Mouse (Mus musculus): ENCODE results near the gene Asb13. TPM values are rescaled to one million over a fixed set of nuclear protein-coding genes. Genes with fewer than 3 reads are reported as not detected.

Gene Asb13
- total RNA-seq, 2 experiments from 2014 or later = 44.3 to 54.3 TPM

GRCm38 (mm10) chr13:3635076-3635475, 1.2 kb downstream of the Asb13 start:
- TF ChIP-seq CTCF (IDR thresholded peaks at IDR 0.05) = no peak
- no peak overlapping the region for H3K4me3 ChIP-seq
- intact Hi-C loops (cut with DNase I) = no loop called here
- no peak overlapping the region for H3K27ac ChIP-seq
- DNase-seq (ENCODE audit: extremely low spot score in 1 of 2, low spot score in 2 of 2) = no peak

GRCm38 (mm10) chr13:3636797-3637196, 3.0 kb downstream of the Asb13 start:
- intact Hi-C loops (cut with DNase I) = no loop called here

GRCm38 (mm10) chr13:3642049-3642448, 8.2 kb downstream of the Asb13 start:
- DNase-seq (ENCODE audit: extremely low spot score in 1 of 2, low spot score in 2 of 2) = no peak
- peak; percentile 47 for TF ChIP-seq CTCF (IDR thresholded peaks at IDR 0.05)
- intact Hi-C loops (cut with DNase I) = no loop called here
- Histone ChIP-seq H3K4me3 (no peak overlapping the region), H3K27ac (no peak overlapping the region)

More at GRCm38 (mm10) chr13:3636797-3637196, 3.0 kb downstream of the Asb13 start:
- H3K4me3 ChIP-seq = no peak overlapping the region
- H3K27ac ChIP-seq = no peak overlapping the region
- DNase-seq (ENCODE audit: extremely low spot score in 1 of 2, low spot score in 2 of 2) = no peak
- TF ChIP-seq CTCF (IDR thresholded peaks at IDR 0.05) = no peak

- Histone ChIP-seq H3K4me3 (no peak overlapping the region), H3K27ac (no peak overlapping the region)
- DNase-seq (ENCODE audit: extremely low spot score in 1 of 2, low spot score in 2 of 2) = no peak
- TF ChIP-seq CTCF (IDR thresholded peaks at IDR 0.05) = no peak
- intact Hi-C loops (cut with DNase I) = no loop called here
Observed at GRCm38 (mm10) chr13:3642538-3642937, 8.7 kb downstream of the Asb13 start.

GRCm38 (mm10) chr13:3644871-3645270, 11.0 kb downstream of the Asb13 start:
- TF ChIP-seq CTCF (IDR thresholded peaks at IDR 0.05) = no peak
- Histone ChIP-seq H3K27ac (no peak overlapping the region), H3K4me3 (no peak overlapping the region)
- DNase-seq (ENCODE audit: extremely low spot score in 1 of 2, low spot score in 2 of 2) = no peak
- intact Hi-C loops (cut with DNase I) = no loop called here

- no peak for DNase-seq (ENCODE audit: extremely low spot score in 1 of 2, low spot score in 2 of 2)
- intact Hi-C loops (cut with DNase I) = no loop called here
- H3K4me3 ChIP-seq = no peak overlapping the region
- no peak for TF ChIP-seq CTCF (IDR thresholded peaks at IDR 0.05)
- no peak overlapping the region for H3K27ac ChIP-seq
Observed at GRCm38 (mm10) chr13:3645919-3646318, 12.1 kb downstream of the Asb13 start.

GRCm38 (mm10) chr13:3646566-3646965, 12.7 kb downstream of the Asb13 start:
- no peak for TF ChIP-seq CTCF (IDR thresholded peaks at IDR 0.05)
- no peak for DNase-seq (ENCODE audit: extremely low spot score in 1 of 2, low spot score in 2 of 2)
- Histone ChIP-seq H3K4me3 (no peak overlapping the region), H3K27ac (no peak overlapping the region)
- intact Hi-C loops (cut with DNase I) = no loop called here

- DNase-seq (ENCODE audit: extremely low spot score in 1 of 2, low spot score in 2 of 2) = no peak
- intact Hi-C loops (cut with DNase I) = no loop called here
- H3K27ac ChIP-seq = no peak overlapping the region
- H3K4me3 ChIP-seq = no peak overlapping the region
- TF ChIP-seq CTCF (IDR thresholded peaks at IDR 0.05) = no peak
Observed at GRCm38 (mm10) chr13:3650569-3650968, 16.7 kb downstream of the Asb13 start.

GRCm38 (mm10) chr13:3654432-3654831, 20.6 kb downstream of the Asb13 start:
- Histone ChIP-seq H3K27ac (peak overlapping the region; percentile 38), H3K4me3 (no peak overlapping the region)
- intact Hi-C loops (cut with DNase I) = no loop called here
- TF ChIP-seq CTCF (IDR thresholded peaks at IDR 0.05) = no peak
- peak in 1 of 2 experiments; percentile 32 for DNase-seq (ENCODE audit: extremely low spot score in 1 of 2, low spot score in 2 of 2)

- DNase-seq (ENCODE audit: extremely low spot score in 1 of 2, low spot score in 2 of 2) = no peak
- intact Hi-C loops (cut with DNase I) = no loop called here
Observed at GRCm38 (mm10) chr13:3659163-3660160, 25.6 kb downstream of the Asb13 start.

GRCm38 (mm10) chr13:3664241-3664640, 30.4 kb downstream of the Asb13 start:
- H3K27ac ChIP-seq = no peak overlapping the region
- TF ChIP-seq CTCF (IDR thresholded peaks at IDR 0.05) = no peak
- no peak overlapping the region for H3K4me3 ChIP-seq
- DNase-seq (ENCODE audit: extremely low spot score in 1 of 2, low spot score in 2 of 2) = no peak
- intact Hi-C loops (cut with DNase I) = no loop called here

More at GRCm38 (mm10) chr13:3659163-3660160, 25.6 kb downstream of the Asb13 start:
- TF ChIP-seq CTCF (IDR thresholded peaks at IDR 0.05) = no peak
- no peak overlapping the region for H3K4me3 ChIP-seq
- H3K27ac ChIP-seq = no peak overlapping the region

GRCm38 (mm10) chr13:3665308-3665723, 31.5 kb downstream of the Asb13 start:
- DNase-seq (ENCODE audit: extremely low spot score in 1 of 2, low spot score in 2 of 2) = peak; percentile 47 to 68
- Histone ChIP-seq H3K4me3 (no peak overlapping the region), H3K27ac (no peak overlapping the region)
- TF ChIP-seq CTCF (IDR thresholded peaks at IDR 0.05) = peak; percentile 88
- intact Hi-C loops (cut with DNase I) = loop anchor here (1.0 kb wide), 1 partner anchor 232 kb away; no protein-coding TSS in a partner anchor
